Mouse (Mus musculus): ENCODE data around the gene Cyld. TPM values are rescaled to one million over a fixed set of nuclear protein-coding genes. Genes with fewer than 3 reads are reported as not detected.
A peak's percentile ranks its signal among the peaks of the same experiment; 100 is the strongest.
"Not testable (repeated sequence)": the region's sequence is repeated elsewhere in the genome, so short reads cannot be mapped to it uniquely, and the experiment has no call there.

The Cyld gene
- 22.8 and 23.4 TPM in 2 replicates for total RNA-seq (2014; fragmentation: Nextera tagmentation)
- 23.5 and 31.9 TPM in 2 replicates for total RNA-seq (2017)

GRCm38 (mm10) chr8:88696721-88697641, at the start of gene Cyld:
Gene Cyld (plus strand): TSS chr8:88697028.
- peak; percentile 97 for ATAC-seq (replicated peaks; ENCODE audit: low FRiP score, low TSS enrichment, poor library complexity, severe bottlenecking)

DNA sequence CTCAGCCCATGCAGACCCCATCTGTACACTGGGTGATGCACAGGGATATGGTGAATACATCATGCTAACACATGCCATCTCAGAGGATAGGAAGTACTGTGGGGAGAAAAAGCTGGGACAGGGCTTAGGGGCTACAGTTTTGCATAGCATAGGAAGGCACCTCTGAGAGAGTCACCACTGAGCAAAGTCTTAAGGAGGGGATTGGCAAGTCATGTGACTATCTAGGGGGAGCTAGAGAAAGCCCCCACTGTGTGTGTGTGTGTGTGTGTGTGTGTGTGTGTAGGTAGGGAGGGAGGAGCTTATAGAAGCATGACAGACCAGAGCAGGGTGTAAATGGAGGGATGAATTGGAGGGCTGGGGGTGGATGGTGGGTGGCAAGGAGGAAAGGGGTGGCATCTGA, 48.5 kb upstream of the Cyld start:
- ATAC-seq (replicated peaks; ENCODE audit: low FRiP score, low TSS enrichment, poor library complexity, severe bottlenecking) = no peak

- ATAC-seq (replicated peaks; ENCODE audit: low FRiP score, low TSS enrichment, poor library complexity, severe bottlenecking) = no peak
These were observed 46.7 kb upstream of the Cyld start for GRCm38 (mm10) chr8:88650016-88650708.

DNA sequence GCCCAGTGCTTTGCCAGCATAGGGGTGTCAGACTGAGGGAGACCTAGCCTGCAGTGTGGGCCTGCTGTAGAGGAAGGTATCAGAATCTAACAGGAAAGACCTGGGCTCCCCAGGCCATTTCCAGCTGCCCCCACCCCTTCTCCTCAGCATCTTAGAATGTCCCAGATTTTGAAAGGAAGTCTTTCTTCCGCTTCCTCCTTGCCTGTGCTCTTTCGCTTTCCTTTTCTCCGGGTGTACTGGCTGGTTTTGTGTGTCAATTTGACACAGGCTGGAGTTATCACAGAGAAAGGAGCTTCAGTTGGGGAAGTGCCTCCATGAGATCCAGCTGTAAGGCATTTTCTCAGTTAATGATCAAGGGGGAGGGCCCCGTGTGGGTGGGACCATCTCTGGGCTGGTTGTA, 45.7 kb upstream of the Cyld start:
- not testable (repeated sequence) for ATAC-seq (replicated peaks; ENCODE audit: low FRiP score, low TSS enrichment, poor library complexity, severe bottlenecking)

- ATAC-seq (replicated peaks; ENCODE audit: low FRiP score, low TSS enrichment, poor library complexity, severe bottlenecking) = no peak
These were observed 41.5 kb upstream of the Cyld start for GRCm38 (mm10) chr8:88655334-88655733.

GRCm38 (mm10) chr8:88659873-88660272, 37.0 kb upstream of the Cyld start:
- ATAC-seq (replicated peaks; ENCODE audit: low FRiP score, low TSS enrichment, poor library complexity, severe bottlenecking) = no peak

DNA sequence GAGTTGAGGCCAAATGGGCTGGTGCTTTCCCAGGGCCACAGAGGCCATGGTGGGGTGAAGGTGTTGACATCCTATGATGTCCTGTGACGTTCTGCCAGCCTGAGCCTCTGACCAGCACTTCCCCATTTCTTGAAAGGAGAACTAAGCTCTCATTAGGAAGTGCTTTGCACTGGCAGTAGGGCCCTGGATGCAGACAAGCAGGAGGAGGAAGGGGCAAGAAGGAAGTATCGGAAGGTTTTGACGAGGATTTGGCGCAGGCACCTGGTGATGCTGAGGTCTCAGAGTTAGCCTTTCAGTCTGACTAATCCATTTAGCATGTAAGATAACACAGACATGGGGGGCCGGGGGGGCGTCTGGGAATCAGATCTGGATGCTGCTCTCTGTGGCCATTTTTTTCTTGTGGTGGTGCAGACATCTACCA, 34.4 kb upstream of the Cyld start:
- ATAC-seq (replicated peaks; ENCODE audit: low FRiP score, low TSS enrichment, poor library complexity, severe bottlenecking) = no peak

GRCm38 (mm10) chr8:88664121-88664520, 32.7 kb upstream of the Cyld start:
- no peak for ATAC-seq (replicated peaks; ENCODE audit: low FRiP score, low TSS enrichment, poor library complexity, severe bottlenecking)

GRCm38 (mm10) chr8:88664947-88665346, 31.9 kb upstream of the Cyld start:
- no peak for ATAC-seq (replicated peaks; ENCODE audit: low FRiP score, low TSS enrichment, poor library complexity, severe bottlenecking)

- peak; percentile 36; the same call in 1 of the 2 replicates for ATAC-seq (replicated peaks; ENCODE audit: low FRiP score, low TSS enrichment, poor library complexity, severe bottlenecking)
These were observed 30.4 kb upstream of the Cyld start for GRCm38 (mm10) chr8:88666435-88666834.

DNA sequence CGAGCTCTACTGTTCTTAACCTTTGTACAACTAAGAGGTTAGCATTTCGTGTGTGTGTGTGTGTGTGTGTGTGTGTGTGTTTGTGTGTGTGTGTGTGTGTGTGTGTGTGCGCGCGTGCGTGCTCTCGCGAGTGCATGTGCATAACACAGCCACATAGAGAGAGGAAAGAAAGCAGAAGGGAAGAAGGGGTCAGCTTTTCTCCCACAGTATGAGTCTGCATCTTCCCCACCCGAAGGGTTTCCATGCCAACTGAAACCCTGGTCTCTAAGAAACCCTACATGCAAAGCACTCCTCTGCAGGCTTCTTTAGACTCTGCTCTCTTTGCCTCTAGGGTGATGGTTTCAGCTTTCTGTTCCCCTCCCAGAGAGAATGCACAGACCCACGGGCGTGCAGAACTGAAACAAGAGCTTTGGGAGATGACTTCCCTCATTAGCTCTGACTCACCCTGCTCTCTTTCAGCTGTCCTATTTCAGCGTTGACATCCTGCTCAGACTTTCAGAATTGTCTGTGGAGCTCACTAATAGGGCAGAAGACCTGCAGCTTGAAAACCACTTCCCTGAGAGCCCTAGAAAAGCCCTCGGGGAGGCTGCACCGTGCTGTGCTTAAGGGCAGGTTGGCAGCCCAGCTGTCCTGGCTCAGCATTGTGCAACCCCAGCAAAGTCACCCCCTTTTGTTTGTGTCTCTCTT, 28.3 kb upstream of the Cyld start:
- ATAC-seq (replicated peaks; ENCODE audit: low FRiP score, low TSS enrichment, poor library complexity, severe bottlenecking) = no peak

- no peak for ATAC-seq (replicated peaks; ENCODE audit: low FRiP score, low TSS enrichment, poor library complexity, severe bottlenecking)
These were observed 26.0 kb upstream of the Cyld start for GRCm38 (mm10) chr8:88670782-88671181.

DNA sequence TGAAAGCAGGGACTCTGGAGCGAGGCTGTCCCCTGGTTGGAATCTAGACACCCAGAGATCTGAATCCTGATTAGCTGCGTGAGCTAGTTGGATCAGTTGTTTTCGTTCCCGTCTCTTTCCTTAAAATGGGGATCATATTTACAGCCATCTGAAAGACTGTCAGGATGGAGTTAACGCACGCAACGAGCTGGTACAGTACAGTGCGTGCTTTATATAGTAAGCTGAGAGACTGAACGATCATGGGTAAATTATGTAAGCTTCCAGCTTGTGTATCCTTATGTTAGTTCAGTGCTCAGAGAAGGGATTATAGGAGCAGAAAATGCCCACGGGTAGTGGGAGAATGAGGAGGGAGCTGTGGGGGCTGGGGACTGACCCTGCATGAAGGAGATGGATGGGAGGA, 25.3 kb upstream of the Cyld start:
- no peak for ATAC-seq (replicated peaks; ENCODE audit: low FRiP score, low TSS enrichment, poor library complexity, severe bottlenecking)

- no peak for ATAC-seq (replicated peaks; ENCODE audit: low FRiP score, low TSS enrichment, poor library complexity, severe bottlenecking)
These were observed 23.0 kb upstream of the Cyld start for GRCm38 (mm10) chr8:88673859-88674258.

GRCm38 (mm10) chr8:88675372-88676165, 21.3 kb upstream of the Cyld start:
- ATAC-seq (replicated peaks; ENCODE audit: low FRiP score, low TSS enrichment, poor library complexity, severe bottlenecking) = no peak

DNA sequence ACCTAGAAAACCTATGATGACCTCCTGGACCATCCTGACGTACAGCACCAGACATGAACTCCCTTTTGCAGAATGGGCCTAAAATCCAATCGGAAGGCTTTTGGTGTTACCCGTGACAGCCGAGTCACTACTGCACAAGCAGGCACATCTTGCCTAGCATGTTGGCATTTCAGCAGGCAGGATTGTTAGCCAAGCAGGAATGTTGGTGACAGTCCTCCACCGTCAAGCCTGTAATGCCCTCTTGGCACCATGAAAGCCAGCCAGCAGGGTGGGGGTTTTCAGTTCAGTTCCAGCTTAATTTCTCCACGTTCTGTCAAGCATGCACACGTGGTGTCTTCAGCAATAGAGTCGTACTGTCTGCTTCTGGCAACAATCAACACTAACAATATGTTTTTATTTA, 19.8 kb upstream of the Cyld start:
- no peak for ATAC-seq (replicated peaks; ENCODE audit: low FRiP score, low TSS enrichment, poor library complexity, severe bottlenecking)

GRCm38 (mm10) chr8:88680566-88680965, 16.3 kb upstream of the Cyld start:
- ATAC-seq (replicated peaks; ENCODE audit: low FRiP score, low TSS enrichment, poor library complexity, severe bottlenecking) = no peak

DNA sequence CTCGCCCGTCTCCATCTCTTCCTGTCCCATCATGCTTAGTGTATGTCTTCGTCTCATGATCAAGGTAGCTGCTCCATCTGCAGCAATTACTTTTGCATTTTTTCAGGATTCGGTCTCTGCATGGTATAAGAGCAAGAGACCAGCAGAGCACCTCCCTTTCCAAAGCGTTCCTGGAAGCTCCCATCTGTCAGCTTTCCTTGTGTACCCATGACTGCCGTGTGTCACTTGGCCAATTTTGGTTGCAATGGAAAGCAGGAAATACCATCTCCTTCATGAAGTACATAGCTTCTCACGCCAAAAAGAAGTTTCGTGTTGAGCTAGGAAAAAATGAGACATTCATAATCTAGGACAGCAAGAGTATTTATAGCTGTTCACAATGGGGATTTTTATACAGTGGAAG, 15.8 kb upstream of the Cyld start:
- ATAC-seq (replicated peaks; ENCODE audit: low FRiP score, low TSS enrichment, poor library complexity, severe bottlenecking) = no peak

DNA sequence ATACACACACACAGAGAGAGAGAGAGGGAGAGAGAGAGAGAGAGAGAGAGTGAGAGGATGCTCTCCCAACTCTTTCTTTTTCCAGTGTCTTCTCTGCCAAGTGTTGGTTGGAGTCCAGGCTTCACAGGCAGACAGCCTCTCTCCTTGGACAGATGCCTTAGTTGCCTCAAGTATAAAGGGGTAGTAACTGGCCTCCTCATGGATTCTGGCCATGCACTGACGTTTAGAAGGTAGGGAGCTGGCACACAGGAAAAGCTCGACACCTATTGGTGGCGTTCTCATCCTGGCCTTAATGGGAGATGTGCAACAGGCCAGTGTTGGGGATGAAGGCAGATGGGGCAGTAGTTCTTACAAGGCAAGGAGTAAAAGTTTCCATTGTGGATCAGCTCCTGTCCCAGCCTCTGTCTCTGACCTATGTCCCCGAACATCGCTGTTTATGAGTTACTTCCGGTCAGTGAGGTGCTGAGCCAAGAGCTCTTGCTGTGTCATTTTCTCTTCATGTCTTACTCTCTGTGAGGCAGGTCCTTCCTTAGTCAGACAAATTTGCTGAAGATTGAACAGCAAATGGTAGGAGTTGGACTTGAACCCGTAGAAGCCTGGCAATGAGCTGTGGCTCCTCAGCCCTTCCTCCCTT, 13.1 kb upstream of the Cyld start:
- ATAC-seq (replicated peaks; ENCODE audit: low FRiP score, low TSS enrichment, poor library complexity, severe bottlenecking) = no peak

Data from megakaryocyte-erythroid progenitor cell, adult 5-6 weeks (primary cell).